Comparison of ENCODE assay signal across 1 mouse cellular context in the genomic region with DNA sequence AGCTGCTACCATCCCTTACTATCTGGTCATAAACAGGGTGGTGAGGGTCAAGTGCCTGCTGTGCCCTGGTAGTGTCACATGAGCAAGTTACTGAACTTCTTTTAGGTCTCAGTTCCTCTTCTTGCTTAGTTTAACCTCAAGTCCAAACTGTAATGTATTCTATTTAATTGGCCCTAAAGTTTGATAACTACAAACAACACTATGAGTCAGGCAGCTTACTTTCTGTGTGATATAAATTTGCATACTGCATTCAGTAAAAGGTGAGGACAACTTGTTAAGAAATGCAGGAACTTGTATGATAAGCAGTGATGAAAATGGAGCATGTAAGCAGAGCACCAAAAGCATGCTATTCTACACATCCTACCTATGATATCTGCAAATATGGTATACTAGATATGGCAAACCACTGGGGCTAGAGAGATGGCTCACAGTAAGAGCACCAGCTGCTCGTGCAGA.
TF ChIP-seq lines count a peak whose summit lies in the region.

No protein-coding gene starts in this region.

TF ChIP-seq in MEL, 35 proteins besides CTCF, POLR2A, EP300 and RAD21 (continued from another document):
- TF ChIP-seq ETS1 (IDR thresholded peaks at IDR 0.05; ENCODE audit: low read depth, low read length), result peak; percentile 80; the same call in 1 of the 2 replicates
- no peak for TF ChIP-seq ZC3H11A (IDR thresholded peaks at IDR 0.05; ENCODE audit: low read depth, low read length)
- no peak for TF ChIP-seq RCOR1 (IDR thresholded peaks at IDR 0.05; ENCODE audit: low read depth, low read length)
- 0 out of 4 replicates have a peak, but pooled peaks of 1 of the 2 experiments have one; percentile 26 for TF ChIP-seq USF2 (IDR thresholded peaks at IDR 0.05; ENCODE audit: borderline replicate concordance in 1 of 2, insufficient read depth in 1 of 2, low read depth in 1 of 2, low read length in 2 of 2)
- no peak for TF ChIP-seq JUND (IDR thresholded peaks at IDR 0.05; ENCODE audit: low read depth, low read length)
- no peak for TF ChIP-seq SMC3 (IDR thresholded peaks at IDR 0.05; ENCODE audit: low read depth, low read length)
- TF ChIP-seq NRF1 (IDR thresholded peaks at IDR 0.05; ENCODE audit: insufficient read depth, low read depth, low read length, poor library complexity, severe bottlenecking), result no peak
- TF ChIP-seq USF1 (IDR thresholded peaks at IDR 0.05; ENCODE audit: low read depth, low read length), result peak; percentile 81
- 0 out of 2 replicates have a peak, but pooled peaks have one; percentile 43 for TF ChIP-seq TBP (IDR thresholded peaks at IDR 0.05; ENCODE audit: low read depth, low read length)
